Mouse (Mus musculus) left cerebral cortex, postnatal 36 days (tissue): Measurements from ENCODE around the gene Cnot4. TPM values are rescaled to one million over a fixed set of nuclear protein-coding genes. Genes with fewer than 3 reads are reported as not detected.

ENCODE experiments used
- DNase-seq, 2 experiments: peaks; one replicate each; pipeline ENCODE4 v3.0.0; 2021 to 2022; ENCODE audit warnings: low spot score in 2 of 2, mixed read lengths in 1 of 2
- intact Hi-C: fragments of 180-260 bp; cut with DNase I; formaldehyde crosslinking; loops from one replicate; pipeline ENCODE4 v1.15.1; 2025
- total RNA-seq, 2 experiments: library from RNA; stranded (reverse); gene quantifications; 2 replicates each; pipeline ENCODE4 v1.2.3; 2021

Cnot4 gene
- total RNA-seq, 2 experiments from 2014 or later: 36.2 to 43.0 TPM

GRCm38 (mm10) chr6:34979291-34979690 is 154.2 kb downstream of the Cnot4 start:
- DNase-seq: no peak
- intact Hi-C loops: no loop called here

Other genes starting within 250 kb of the Cnot4 start
- 10 to 100 TPM; 33.4 to 34.6 TPM for gene Wdr91, start 222.8 kb downstream of the Cnot4 start, total RNA-seq
- not detected for gene Stra8, start 213.6 kb downstream of the Cnot4 start, total RNA-seq
- 1 to 10 TPM; 1.1 to 1.3 TPM for gene Slc23a4, start 145.3 kb downstream of the Cnot4 start, total RNA-seq
- gene Nup205, start 43.7 kb upstream of the Cnot4 start, total RNA-seq: 10 to 100 TPM; 18.8 to 26.7 TPM
- gene Slc13a4, start 174.4 kb upstream of the Cnot4 start, total RNA-seq: 10 to 100 TPM in 1 of 2 experiments, 1 to 10 TPM in 1; 7.3 to 13.6 TPM
- gene Fam180a, start 192.4 kb upstream of the Cnot4 start, total RNA-seq: 1 to 10 TPM; 2.8 to 5.7 TPM